8 mouse cellular contexts compared by ENCODE assay signal in genomic region chr3:116422074-116422473, GRCm38 (mm10). TPM values are rescaled to one million over a fixed set of nuclear protein-coding genes. Genes with fewer than 3 reads are reported as not detected.
A peak's percentile ranks its signal among the peaks of the same experiment; 100 is the strongest.
DNase-seq lines count a peak whose midpoint lies in the region; ATAC-seq lines count a peak whose summit lies in the region.

No protein-coding gene starts in this region.

- no peaks in the 10 kb centered on the region for H3K9me3 ChIP-seq in erythroblast, embryonic 14.5 days (ENCODE audit: control insufficient read depth, low read length)
- H3K9me3 ChIP-seq in megakaryocyte, embryonic 14.5 days: no peaks in the 10 kb centered on the region
- no peaks in the 10 kb centered on the region for H3K9me3 ChIP-seq in limb, embryonic 15.5 days
- no peaks in the 10 kb centered on the region for H3K9me3 ChIP-seq in stomach, embryonic 15.5 days

- ATAC-seq in erythroblast, adult 5-6 weeks (replicated peaks; ENCODE audit: low FRiP score, poor library complexity, severe bottlenecking): no peak
- ATAC-seq in megakaryocyte, adult 5-6 weeks (ENCODE audit: poor library complexity, severe bottlenecking): no peak
- ATAC-seq in limb, embryonic 15.5 days (ENCODE audit: insufficient number of reproducible peaks, low FRiP score, low TSS enrichment, low read depth): no peak
- no peak for ATAC-seq in stomach, embryonic 15.5 days (ENCODE audit: insufficient read depth, low FRiP score, low read depth)

- H3K27me3 ChIP-seq in erythroblast, embryonic 14.5 days (ENCODE audit: control insufficient read depth): no peaks in the 10 kb centered on the region
- H3K27me3 ChIP-seq in megakaryocyte, embryonic 14.5 days (replicated peaks): no peaks in the 10 kb centered on the region
- H3K27me3 ChIP-seq in limb, embryonic 15.5 days: no peaks in the 10 kb centered on the region
- no peaks in the 10 kb centered on the region for H3K27me3 ChIP-seq in stomach, embryonic 15.5 days (replicated peaks)

- no peak overlapping the region for H3K27ac ChIP-seq in limb, embryonic 15.5 days
- no peak overlapping the region for H3K27ac ChIP-seq in stomach, embryonic 15.5 days

- H3K4me3 ChIP-seq in erythroblast, embryonic 14.5 days (replicated peaks): peak overlapping the region; percentile 94
- peak overlapping the region; percentile 21 for H3K4me3 ChIP-seq in megakaryocyte, embryonic 14.5 days (replicated peaks)
- peak overlapping the region; percentile 96; the same call in 1 of the 2 replicates for H3K4me3 ChIP-seq in limb, embryonic 15.5 days
- H3K4me3 ChIP-seq in stomach, embryonic 15.5 days (replicated peaks): peak overlapping the region; percentile 97

- no peak for DNase-seq in embryo, embryonic 9.5 days (ENCODE audit: extremely low spot score)
- DNase-seq in ovary, adult 18-20 months (ENCODE audit: low spot score): no peak

- H3K36me3 ChIP-seq in erythroblast, embryonic 14.5 days (ENCODE audit: control insufficient read depth): peaks cover 13% of the 10 kb centered on the region
- peaks cover 49% of the 10 kb centered on the region for H3K36me3 ChIP-seq in megakaryocyte, embryonic 14.5 days (replicated peaks; ENCODE audit: low read length)
- H3K36me3 ChIP-seq in limb, embryonic 15.5 days: 0 out of 2 replicates have a peak, but pooled peaks cover 4% of the 10 kb centered on the region
- H3K36me3 ChIP-seq in stomach, embryonic 15.5 days: no peaks in the 10 kb centered on the region

- no peak overlapping the region for H3K9ac ChIP-seq in limb, embryonic 15.5 days
- no peak overlapping the region for H3K9ac ChIP-seq in stomach, embryonic 15.5 days

- WGBS in limb, embryonic 15.5 days: 38% methylated on average over 8 of the region's 8 CpGs
- 39% methylated on average over 8 of the region's 8 CpGs for WGBS in stomach, embryonic 15.5 days

- peak overlapping the region; percentile 89 for H3K4me2 ChIP-seq in limb, embryonic 15.5 days
- peak overlapping the region; percentile 92 for H3K4me2 ChIP-seq in stomach, embryonic 15.5 days

- peaks cover 44% of the 10 kb centered on the region for H3K4me1 ChIP-seq in erythroblast, embryonic 14.5 days (ENCODE audit: control insufficient read depth)
- peaks cover 41% of the 10 kb centered on the region for H3K4me1 ChIP-seq in megakaryocyte, embryonic 14.5 days
- peaks cover 15% of the 10 kb centered on the region for H3K4me1 ChIP-seq in limb, embryonic 15.5 days
- H3K4me1 ChIP-seq in stomach, embryonic 15.5 days: peaks cover 12% of the 10 kb centered on the region

RNA-seq across cellular contexts. Expression of gene Cdc14a, which starts 1.8 kb away (rescaled TPM):
- polyA plus RNA-seq in erythroblast, embryonic 14.5 days (2012): 0.10 and 0.25 TPM in 2 replicates
- total RNA-seq in erythroblast, adult 5-6 weeks (2015; ENCODE audit: low replicate concordance): 16.1 and 16.9 TPM in 2 replicates
- total RNA-seq in erythroblast, adult 5-6 weeks (2017; ENCODE audit: low replicate concordance): 18.0 and 19.7 TPM in 2 replicates
- 0.91 and 2.2 TPM in 2 replicates for polyA plus RNA-seq in megakaryocyte, embryonic 14.5 days (2012; ENCODE audit: insufficient read depth, low replicate concordance)
- total RNA-seq in megakaryocyte, adult 5-6 weeks (2015): 21.0 and 22.1 TPM in 2 replicates
- 21.7 and 26.2 TPM in 2 replicates for total RNA-seq in megakaryocyte, adult 5-6 weeks (2017)
- polyA plus RNA-seq in limb, embryonic 15.5 days (2015; fragmentation: Nextera tagmentation; extraction: Ambion mirVana): 6.4 and 6.7 TPM in 2 replicates
- 9.1 and 9.2 TPM in 2 replicates for polyA plus RNA-seq in stomach, embryonic 15.5 days (2015; fragmentation: Nextera tagmentation; extraction: Ambion mirVana)

Comparison
In these comparisons a context has a peak if more than half of its experiments do, and no peak if none do; other contexts are left out.
1. H3K4me3 ChIP-seq: peak in every context shown above with its lines; median percentile 97 in stomach, embryonic 15.5 days; 96 in limb, embryonic 15.5 days; 94 in erythroblast, embryonic 14.5 days; 21 in megakaryocyte, embryonic 14.5 days.